Mouse (Mus musculus): ENCODE measurements around the gene Ttc23. TPM values are rescaled to one million over a fixed set of nuclear protein-coding genes. Genes with fewer than 3 reads are reported as not detected.
A peak's percentile ranks its signal among the peaks of the same experiment; 100 is the strongest.

Gene Ttc23
- polyA plus RNA-seq, 1 experiment from 2014 or later: 11.7 TPM

DNA sequence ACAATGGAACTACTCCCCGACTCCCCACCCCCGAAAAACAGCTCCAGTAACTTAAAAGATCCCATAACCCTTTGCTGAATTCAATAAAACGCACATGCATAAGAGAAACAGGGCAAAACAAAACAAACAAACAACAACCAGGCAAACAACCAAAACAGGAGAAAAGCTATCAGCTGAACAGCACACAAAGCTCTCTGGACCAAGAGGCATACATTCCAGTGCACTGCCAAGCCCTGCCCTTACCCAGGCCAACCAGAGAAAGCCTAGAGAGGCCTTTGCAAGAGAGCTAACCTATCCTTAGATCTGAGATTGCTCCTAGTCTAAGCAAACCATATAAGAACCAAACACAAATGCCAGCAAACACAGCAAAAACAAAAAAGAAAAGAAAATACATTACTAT is 25.1 kb upstream of the Ttc23 start:
- Histone ChIP-seq H3K9me3 (no peaks in the 10 kb centered on the region), H3K9ac (no peak overlapping the region), H3K4me3 (no peak overlapping the region), H3K4me2 (no peak overlapping the region), H3K27me3 (no peaks in the 10 kb centered on the region), H3K36me3 (peaks cover 9% of the 10 kb centered on the region), H3K4me1 (replicated peaks) (no peaks in the 10 kb centered on the region), H3K27ac (replicated peaks) (no peak overlapping the region)
- WGBS: 72% methylated on average over 3 of the region's 3 CpGs
- ATAC-seq (ENCODE audit: low read depth): no peak

DNA sequence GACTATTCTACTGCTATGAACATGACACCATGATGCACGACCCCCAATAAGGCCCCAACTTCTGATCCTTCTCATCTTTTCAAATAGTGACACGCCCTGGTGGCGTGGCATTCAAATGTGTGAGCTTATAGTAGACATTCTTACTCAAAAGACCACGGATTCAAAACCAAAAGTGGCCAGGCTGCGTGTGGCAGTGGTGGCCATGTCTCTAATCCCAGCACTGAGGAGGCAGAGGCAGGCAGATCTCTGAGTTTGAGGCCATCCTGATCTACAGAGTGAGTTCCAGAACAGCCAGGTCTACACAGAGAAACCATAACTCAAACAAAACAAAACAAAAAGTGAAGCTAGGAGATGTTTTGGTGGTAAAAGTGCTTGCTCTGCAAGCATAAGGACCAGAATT is 20.5 kb upstream of the Ttc23 start:
- Histone ChIP-seq H3K9me3 (no peaks in the 10 kb centered on the region), H3K4me1 (replicated peaks) (no peaks in the 10 kb centered on the region), H3K4me2 (no peak overlapping the region), H3K4me3 (no peak overlapping the region), H3K9ac (no peak overlapping the region), H3K36me3 (peaks cover 9% of the 10 kb centered on the region), H3K27ac (replicated peaks) (no peak overlapping the region), H3K27me3 (no peaks in the 10 kb centered on the region)
- ATAC-seq (ENCODE audit: low read depth): no peak
- 93% methylated on average over 5 of the region's 5 CpGs for WGBS

DNA sequence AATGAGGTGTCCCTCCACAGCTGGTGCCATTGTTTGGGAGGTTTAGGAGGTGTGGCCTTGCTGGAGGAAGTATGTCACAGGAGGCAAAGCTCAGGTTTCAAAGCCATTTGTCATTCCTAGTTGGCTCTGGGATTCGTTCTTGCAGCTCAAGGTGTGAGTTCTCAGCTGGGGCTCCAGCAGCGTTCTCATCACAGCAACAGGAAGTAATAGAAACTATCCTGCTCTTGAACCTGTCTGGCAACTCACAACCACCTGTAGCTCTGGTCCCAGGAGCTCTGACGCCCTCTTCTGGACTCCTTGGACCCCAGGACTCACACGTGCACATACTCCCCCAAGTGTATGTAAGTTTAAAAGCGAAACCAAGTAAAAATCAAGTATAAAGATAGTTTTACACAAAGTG is 17.5 kb upstream of the Ttc23 start:
- Histone ChIP-seq H3K9me3 (no peaks in the 10 kb centered on the region), H3K4me2 (no peak overlapping the region), H3K27me3 (no peaks in the 10 kb centered on the region), H3K36me3 (peaks cover 15% of the 10 kb centered on the region), H3K9ac (no peak overlapping the region), H3K27ac (replicated peaks) (no peak overlapping the region), H3K4me3 (no peak overlapping the region), H3K4me1 (replicated peaks) (no peaks in the 10 kb centered on the region)
- ATAC-seq (ENCODE audit: low read depth): no peak
- 42% methylated on average over 5 of the region's 5 CpGs for WGBS

DNA sequence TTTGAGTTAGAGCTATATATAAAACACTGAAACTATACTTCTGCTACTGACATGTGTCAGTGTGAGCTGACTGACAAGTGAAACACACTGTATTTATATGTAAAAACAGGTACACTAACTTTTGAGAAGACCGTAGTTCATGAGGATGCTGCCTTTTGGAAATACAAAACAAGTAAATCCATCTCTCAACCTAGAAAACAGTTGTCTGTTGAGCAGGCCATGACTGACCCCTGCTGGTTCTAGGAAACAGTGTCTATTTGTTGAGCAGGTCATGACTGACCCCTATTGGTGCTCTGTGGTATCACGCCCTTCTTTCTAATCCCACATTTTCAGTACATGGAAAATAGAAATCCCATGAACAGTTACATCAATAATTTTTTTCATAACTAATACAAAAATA is 16.4 kb upstream of the Ttc23 start:
- no peak overlapping the region for H3K4me2 ChIP-seq
- H3K36me3 ChIP-seq: peaks cover 20% of the 10 kb centered on the region
- WGBS: 25% methylated on average over 2 of the region's 2 CpGs
- no peak overlapping the region for H3K9ac ChIP-seq
- no peaks in the 10 kb centered on the region for H3K4me1 ChIP-seq (replicated peaks)
- H3K4me3 ChIP-seq: no peak overlapping the region
- H3K27ac ChIP-seq (replicated peaks): no peak overlapping the region
- H3K9me3 ChIP-seq: no peaks in the 10 kb centered on the region
- no peak for ATAC-seq (ENCODE audit: low read depth)
- no peaks in the 10 kb centered on the region for H3K27me3 ChIP-seq

DNA sequence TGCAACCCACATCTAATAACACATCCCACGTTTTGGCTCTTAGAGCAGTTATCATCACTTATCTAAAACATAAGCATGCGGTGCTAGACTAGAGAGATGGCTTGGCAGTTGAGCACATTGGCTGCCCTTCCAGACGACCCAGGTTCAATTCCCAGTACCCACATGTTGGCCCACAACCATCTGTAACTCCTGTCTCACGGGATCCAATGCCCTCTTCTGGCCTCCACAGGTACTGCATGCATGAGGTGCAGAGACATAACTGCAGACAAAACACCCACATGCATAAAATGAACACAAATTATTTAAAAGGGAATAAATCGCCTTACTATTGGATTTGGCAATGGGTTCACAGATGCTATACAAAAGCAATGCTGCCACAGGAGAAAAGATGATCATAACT is 14.8 kb upstream of the Ttc23 start:
- no peaks in the 10 kb centered on the region for H3K27me3 ChIP-seq
- ATAC-seq (ENCODE audit: low read depth): no peak
- WGBS: 86% methylated on average over 5 of the region's 5 CpGs

DNA sequence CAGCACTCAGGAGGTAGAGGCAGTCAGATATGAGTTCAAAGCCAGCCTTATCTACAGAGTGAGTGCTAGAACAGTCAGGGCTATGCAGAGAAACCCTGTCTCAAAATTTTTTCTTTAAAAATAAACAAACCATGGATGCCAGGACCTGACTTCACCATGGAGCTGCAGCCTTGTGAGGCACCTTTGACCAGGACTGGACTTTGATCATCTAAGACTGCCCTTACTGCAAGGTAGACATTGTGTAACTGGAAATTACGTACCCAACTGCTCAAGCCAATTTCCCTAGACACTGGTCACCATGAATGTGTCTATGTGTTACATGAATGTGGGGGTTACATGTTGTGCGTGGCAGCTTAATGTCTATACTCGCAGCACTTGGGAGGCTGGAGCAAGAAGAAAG is 13.0 kb upstream of the Ttc23 start:
- no peak for ATAC-seq (ENCODE audit: low read depth)
- Histone ChIP-seq H3K4me3 (no peak overlapping the region), H3K4me1 (replicated peaks) (0 out of 2 replicates have a peak, but pooled peaks cover 3% of the 10 kb centered on the region), H3K4me2 (no peak overlapping the region), H3K36me3 (peaks cover 23% of the 10 kb centered on the region), H3K27me3 (no peaks in the 10 kb centered on the region), H3K9ac (no peak overlapping the region), H3K27ac (replicated peaks) (no peak overlapping the region), H3K9me3 (no peaks in the 10 kb centered on the region)
- WGBS: 98% methylated on average over 3 of the region's 3 CpGs

More for the DNA sequence above, 14.8 kb upstream of the Ttc23 start:
- Histone ChIP-seq H3K9ac (no peak overlapping the region), H3K9me3 (no peaks in the 10 kb centered on the region), H3K4me2 (no peak overlapping the region), H3K4me1 (replicated peaks) (no peaks in the 10 kb centered on the region), H3K36me3 (peaks cover 18% of the 10 kb centered on the region), H3K4me3 (no peak overlapping the region), H3K27ac (replicated peaks) (no peak overlapping the region)

DNA sequence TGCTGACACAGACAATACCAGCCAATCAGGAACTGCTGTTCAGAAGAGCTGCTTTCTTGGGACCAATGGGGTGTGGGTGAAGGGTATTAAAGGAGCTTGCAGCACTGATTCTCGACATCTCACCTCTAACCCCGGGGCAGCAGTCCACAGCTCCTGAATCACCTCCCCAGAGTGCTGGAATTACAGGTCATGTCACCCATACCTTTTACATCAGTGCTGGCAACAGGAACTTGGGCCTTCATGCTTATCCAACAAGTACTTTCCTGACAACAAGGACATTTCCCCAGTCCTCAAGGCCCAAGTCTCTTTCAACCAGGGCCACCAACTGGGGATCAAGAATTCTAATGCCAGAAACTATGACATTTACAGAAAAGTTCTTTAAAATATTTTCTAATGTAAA is 11.0 kb upstream of the Ttc23 start:
- Histone ChIP-seq H3K27me3 (no peaks in the 10 kb centered on the region), H3K9me3 (no peaks in the 10 kb centered on the region), H3K36me3 (peaks cover 32% of the 10 kb centered on the region), H3K27ac (replicated peaks) (no peak overlapping the region), H3K4me2 (no peak overlapping the region), H3K9ac (no peak overlapping the region), H3K4me3 (no peak overlapping the region), H3K4me1 (replicated peaks) (0 out of 2 replicates have a peak, but pooled peaks cover 4% of the 10 kb centered on the region)
- 75% methylated on average over 2 of the region's 2 CpGs for WGBS
- ATAC-seq (ENCODE audit: low read depth): no peak

DNA sequence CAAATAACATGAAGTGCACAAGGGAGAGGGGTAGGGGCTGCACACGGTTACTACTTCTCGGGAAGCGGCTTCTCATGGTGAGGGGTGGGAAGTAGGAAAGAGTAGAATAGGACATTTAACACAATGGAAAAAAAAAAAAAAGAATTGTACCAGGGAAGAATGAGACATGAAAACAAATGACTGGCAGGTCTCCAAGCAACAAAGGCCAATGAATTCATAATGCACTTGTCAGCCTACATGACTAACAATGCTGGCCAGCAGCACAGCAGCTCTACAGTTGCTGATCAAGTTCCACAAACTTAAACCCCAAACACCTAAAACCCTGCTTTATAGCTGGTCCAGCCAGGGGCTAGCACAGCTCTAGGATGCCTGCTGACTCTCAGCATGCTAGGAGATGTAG is 8.2 kb upstream of the Ttc23 start:
- 67% methylated on average over 3 of the region's 3 CpGs for WGBS
- ATAC-seq (ENCODE audit: low read depth): no peak
- H3K4me2 ChIP-seq: no peak overlapping the region
- peaks cover 17% of the 10 kb centered on the region for H3K4me1 ChIP-seq (replicated peaks)
- no peaks in the 10 kb centered on the region for H3K27me3 ChIP-seq
- peaks cover 28% of the 10 kb centered on the region for H3K36me3 ChIP-seq
- no peak overlapping the region for H3K27ac ChIP-seq (replicated peaks)
- H3K9ac ChIP-seq: no peak overlapping the region
- H3K4me3 ChIP-seq: no peak overlapping the region
- H3K9me3 ChIP-seq: no peaks in the 10 kb centered on the region

DNA sequence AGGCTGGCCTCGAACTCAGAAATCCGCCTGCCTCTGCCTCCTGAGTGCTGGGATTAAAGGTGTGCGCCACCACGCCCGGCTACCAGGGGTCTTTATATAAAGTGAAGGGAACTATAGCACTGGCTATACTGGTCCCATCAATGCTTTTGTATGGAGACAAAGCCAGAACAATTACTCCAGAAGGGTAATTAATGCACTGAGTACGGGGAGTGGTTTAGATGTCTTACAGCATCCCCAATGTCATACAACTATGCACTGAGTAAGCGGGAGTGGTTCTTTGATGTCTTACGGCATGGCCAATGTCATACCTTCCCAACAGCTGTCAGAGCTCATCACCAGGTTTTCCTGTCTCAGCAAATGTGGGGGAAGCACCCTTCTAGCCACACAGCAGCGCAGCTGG is 4.3 kb upstream of the Ttc23 start:
- Histone ChIP-seq H3K36me3 (peaks cover 12% of the 10 kb centered on the region), H3K9me3 (no peaks in the 10 kb centered on the region), H3K27me3 (no peaks in the 10 kb centered on the region), H3K4me3 (no peak overlapping the region), H3K27ac (replicated peaks) (no peak overlapping the region), H3K4me1 (replicated peaks) (peaks cover 32% of the 10 kb centered on the region), H3K4me2 (no peak overlapping the region), H3K9ac (no peak overlapping the region)
- WGBS: 94% methylated on average over 9 of the region's 9 CpGs
- ATAC-seq (ENCODE audit: low read depth): no peak

DNA sequence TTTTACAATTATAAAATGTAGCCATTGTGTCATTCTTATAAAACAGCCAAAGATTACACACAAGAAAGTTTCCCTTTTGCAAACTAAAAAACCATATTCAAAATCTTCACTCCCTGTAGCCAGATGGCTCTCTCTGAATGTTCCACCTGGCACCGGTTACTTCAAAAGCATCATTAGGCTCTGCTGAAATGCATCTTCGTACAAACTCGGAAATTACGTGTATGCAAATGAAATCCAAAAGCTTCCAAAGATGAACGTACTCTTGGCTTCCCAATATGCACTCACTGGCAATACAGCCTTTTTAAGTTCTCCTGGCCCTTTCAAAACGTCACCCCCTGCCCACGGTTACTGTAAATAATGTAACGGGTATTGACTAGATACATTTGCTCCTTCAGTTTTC is 2.9 kb upstream of the Ttc23 start:
- Histone ChIP-seq H3K9me3 (no peaks in the 10 kb centered on the region), H3K9ac (peak overlapping the region; percentile 89), H3K4me3 (peak overlapping the region; percentile 67), H3K27me3 (no peaks in the 10 kb centered on the region), H3K4me1 (replicated peaks) (peaks cover 39% of the 10 kb centered on the region), H3K27ac (replicated peaks) (no peak overlapping the region), H3K36me3 (peaks cover 8% of the 10 kb centered on the region; the same call in 1 of the 2 replicates), H3K4me2 (peak overlapping the region; percentile 69)
- no peak for ATAC-seq (ENCODE audit: low read depth)
- 36% methylated on average over 8 of the region's 8 CpGs for WGBS

DNA sequence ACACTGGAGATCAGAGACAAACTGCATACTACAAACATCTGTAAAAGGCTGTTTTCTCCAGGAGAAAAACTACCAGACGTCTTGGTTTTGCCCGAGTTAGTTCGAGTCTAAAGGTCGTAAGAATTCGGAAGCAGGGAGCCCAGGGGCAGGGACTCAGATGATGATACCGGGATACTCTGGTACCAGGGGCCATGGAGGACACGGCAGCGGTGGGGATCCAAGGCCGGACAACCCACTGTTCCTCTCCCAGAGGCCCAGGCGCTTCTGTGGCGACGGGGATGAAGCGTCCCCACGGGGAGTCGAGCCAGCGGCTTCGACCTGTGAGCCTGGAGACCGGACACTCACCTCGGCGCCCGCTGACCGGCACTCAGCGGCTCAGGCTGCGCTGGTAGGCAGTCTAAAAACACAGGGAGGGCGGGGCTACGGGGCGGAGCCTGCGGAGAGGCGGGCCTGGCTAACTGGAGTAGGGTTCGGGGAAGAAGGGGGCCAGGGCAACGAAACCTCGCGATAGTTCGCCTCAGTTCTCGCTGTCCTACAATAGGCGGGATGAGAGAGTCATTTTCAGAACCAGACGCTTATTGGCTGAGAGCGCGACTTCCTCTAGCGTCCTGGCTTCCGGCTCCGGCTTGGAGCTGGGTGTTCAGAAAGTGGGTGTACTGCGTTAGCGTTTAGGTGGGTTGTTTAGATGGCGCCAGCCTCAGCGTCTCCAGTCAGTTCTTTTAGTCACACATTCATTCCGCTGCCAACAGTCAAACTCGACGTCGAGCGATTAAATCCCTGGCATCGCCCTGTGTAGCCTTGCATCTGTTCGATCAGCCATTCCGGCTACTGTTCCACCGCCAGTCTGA is 2.2 kb upstream of the Ttc23 start, which contains the start of gene Lrrc28:
TSS of gene Lrrc28 (minus strand) at position 436 of the 848 bp plus-strand sequence.
- peak within 1 kb of the TSS; percentile 93 for H3K27ac ChIP-seq (replicated peaks)
- H3K4me2 ChIP-seq: peak within 1 kb of the TSS; percentile 85
- no peaks in the 10 kb centered on the region for H3K27me3 ChIP-seq
- H3K4me1 ChIP-seq (replicated peaks): peaks cover 45% of the 10 kb centered on the region
- H3K9ac ChIP-seq: peak within 1 kb of the TSS; percentile 91
- H3K9me3 ChIP-seq: no peaks in the 10 kb centered on the region
- peak within 1 kb of the TSS; percentile 67 for H3K4me3 ChIP-seq
- H3K36me3 ChIP-seq: peaks cover 8% of the 10 kb centered on the region; the same call in 1 of the 2 replicates
- under 1% methylated on average over 54 of the region's 55 CpGs for WGBS
- peak; percentile 99 for ATAC-seq (ENCODE audit: low read depth)

DNA sequence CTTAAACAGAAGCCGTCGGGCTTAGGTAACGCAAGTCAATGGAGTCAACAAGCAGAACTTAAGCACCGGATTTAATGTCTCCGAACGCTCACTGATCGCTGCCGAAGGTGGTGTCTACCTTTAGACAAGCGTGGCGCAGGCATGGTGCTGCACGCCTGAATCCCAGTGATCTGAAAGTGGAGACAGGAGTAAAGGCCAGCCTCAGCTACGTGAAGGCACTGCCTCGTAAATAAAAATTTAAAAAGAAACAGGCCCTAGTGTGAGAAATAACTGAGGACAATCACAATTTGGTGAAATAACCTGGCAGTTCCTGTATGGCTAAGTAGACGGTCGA is 1.6 kb upstream of the Ttc23 start:
- Histone ChIP-seq H3K36me3 (peaks cover 5% of the 10 kb centered on the region; the same call in 1 of the 2 replicates), H3K9me3 (no peaks in the 10 kb centered on the region), H3K27me3 (no peaks in the 10 kb centered on the region), H3K4me1 (replicated peaks) (peaks cover 48% of the 10 kb centered on the region), H3K9ac (peak overlapping the region; percentile 91), H3K4me3 (peak overlapping the region; percentile 67), H3K4me2 (peak overlapping the region; percentile 85), H3K27ac (replicated peaks) (peak overlapping the region; percentile 93)
- ATAC-seq (ENCODE audit: low read depth): peak; percentile 34; the same call in 1 of the 2 replicates
- whole genome bisulfite sequencing: under 1% methylated on average over 15 of the region's 15 CpGs

DNA sequence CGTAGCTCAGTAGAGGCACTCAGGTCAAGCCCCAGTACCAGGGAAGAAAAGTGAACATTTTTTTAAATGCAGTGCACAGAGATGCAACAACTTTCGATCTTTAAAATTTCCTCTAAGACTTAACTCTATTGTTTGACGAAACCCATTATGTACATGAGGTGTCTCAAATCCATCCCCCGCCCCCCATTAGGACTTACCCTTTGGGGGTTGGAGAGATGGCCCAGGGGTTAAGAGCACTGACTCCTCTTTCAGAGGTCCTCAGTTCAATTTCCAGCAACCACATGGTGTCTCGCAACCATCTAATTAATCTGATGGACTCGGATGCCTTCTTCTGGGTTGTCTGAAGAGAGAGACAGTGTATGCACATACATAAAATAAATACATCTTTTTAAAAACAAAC is 1.1 kb upstream of the Ttc23 start:
- WGBS: 8% methylated on average over 6 of the region's 6 CpGs
- no peaks in the 10 kb centered on the region for H3K27me3 ChIP-seq
- peaks cover 52% of the 10 kb centered on the region for H3K4me1 ChIP-seq (replicated peaks)
- peak overlapping the region; percentile 93 for H3K27ac ChIP-seq (replicated peaks)
- no peak for ATAC-seq (ENCODE audit: low read depth)
- no peaks in the 10 kb centered on the region for H3K36me3 ChIP-seq
- peak overlapping the region; percentile 91 for H3K9ac ChIP-seq
- no peaks in the 10 kb centered on the region for H3K9me3 ChIP-seq
- H3K4me2 ChIP-seq: peak overlapping the region; percentile 85
- peak overlapping the region; percentile 67 for H3K4me3 ChIP-seq
